Mouse (Mus musculus) monocyte, adult 5-6 weeks (primary cell): ENCODE measurements around the gene Adgrf5. TPM values are rescaled to one million over a fixed set of nuclear protein-coding genes. Genes with fewer than 3 reads are reported as not detected.
"Not testable (repeated sequence)": the region's sequence is repeated elsewhere in the genome, so short reads cannot be mapped to it uniquely, and the experiment has no call there.

Source experiments
- ATAC-seq: fragments of 153-309, 156-312 bp; replicated peaks from 2 replicates; pipeline ENCODE4 v1.8.0; 2017; ENCODE audit warnings: mild to moderate bottlenecking; ENCODE audit not compliant: low TSS enrichment, insufficient number of reproducible peaks, severe bottlenecking, poor library complexity, low FRiP score
- total RNA-seq: library from RNA; stranded (forward); fragments of 200-1000, 200-491, 200-594 nt; gene quantifications from 3 replicates; pipeline ENCODE4 v1.2.3, GENCODE M21; 2017

The Adgrf5 gene
- total RNA-seq, 1 experiment from 2014 or later: not detected

DNA sequence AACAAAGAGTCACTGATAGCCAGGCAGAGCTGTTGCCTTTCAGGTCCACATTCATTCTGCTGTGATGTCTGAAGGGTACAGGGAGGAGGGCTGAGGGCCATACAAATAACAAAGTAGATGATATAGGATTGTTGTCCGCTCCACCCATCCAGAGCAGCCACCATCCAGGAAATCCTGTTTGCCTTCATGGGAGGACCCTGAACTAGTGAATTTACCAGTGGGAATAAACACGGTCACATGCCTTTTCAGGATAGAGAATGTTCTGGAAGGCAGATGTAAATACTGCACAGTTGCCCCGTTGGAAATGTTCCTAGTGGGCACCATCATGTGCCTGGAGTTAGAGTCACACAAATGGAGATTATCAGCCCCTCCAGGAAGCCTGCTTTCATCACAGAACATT lies 60.1 kb downstream of the Adgrf5 start:
- no peak for ATAC-seq

DNA sequence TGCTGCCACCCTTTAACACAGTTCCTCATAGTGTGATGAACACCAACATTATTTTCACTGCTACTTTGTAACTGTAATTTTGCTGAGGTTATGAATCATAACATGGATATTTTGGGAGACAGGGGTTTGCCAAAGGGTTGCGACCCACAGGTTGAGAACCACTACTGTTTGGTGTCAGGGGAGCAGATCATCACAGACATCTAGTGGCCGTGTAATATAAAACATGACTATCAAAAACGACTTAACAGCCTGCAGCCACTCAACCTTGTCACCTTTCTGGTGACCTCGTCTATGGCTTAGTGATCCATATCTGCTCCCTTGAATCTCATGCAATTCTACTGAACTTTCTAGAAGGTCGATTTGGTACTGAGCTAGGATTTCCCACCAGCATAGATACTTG lies 63.7 kb downstream of the Adgrf5 start:
- no peak for ATAC-seq

DNA sequence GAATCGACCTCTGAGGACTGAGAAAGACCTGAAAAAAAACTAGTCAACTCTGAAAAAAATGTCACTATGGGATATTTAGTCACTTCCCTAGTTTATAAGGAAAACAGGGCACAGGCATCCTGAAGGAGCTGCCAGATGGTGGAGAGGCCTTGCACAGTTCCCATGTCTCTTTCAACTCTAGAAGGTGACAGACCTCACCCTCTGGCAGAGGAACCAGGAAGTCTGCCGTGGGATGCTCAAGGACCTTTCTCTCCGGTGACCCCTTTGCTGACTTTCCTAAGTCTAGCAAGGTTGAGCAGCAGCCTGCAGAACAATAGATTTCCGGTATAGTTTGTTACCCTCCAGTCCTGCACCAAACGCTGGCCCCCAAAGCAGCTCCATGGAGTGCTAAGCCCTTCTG lies 71.4 kb downstream of the Adgrf5 start:
- no peak for ATAC-seq

GRCm38 (mm10) chr17:43434485-43434884 lies 74.2 kb downstream of the Adgrf5 start:
- no peak for ATAC-seq

GRCm38 (mm10) chr17:43451216-43451615 lies 91.0 kb downstream of the Adgrf5 start:
- no peak for ATAC-seq

DNA sequence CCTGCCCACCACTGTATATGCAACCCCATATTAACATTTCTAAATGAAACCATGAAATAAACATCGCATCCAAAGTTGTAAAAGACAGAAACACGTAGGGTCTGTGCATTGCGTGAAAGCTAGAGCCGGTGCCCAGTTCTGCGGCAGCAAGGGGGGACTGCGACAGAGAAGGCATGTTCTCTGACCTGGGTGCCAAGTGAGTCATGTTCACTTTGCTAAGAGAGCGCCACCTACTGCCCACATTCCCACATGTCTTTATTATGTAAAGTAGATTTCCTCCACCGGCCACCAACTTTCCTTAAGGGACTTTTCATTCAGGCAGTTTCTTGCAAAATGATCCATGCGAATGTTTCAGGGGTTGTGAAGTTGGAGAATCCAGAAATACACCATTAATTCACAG lies 98.3 kb downstream of the Adgrf5 start:
- ATAC-seq: 0 out of 2 replicates have a peak, but pooled peaks have one; percentile 47

DNA sequence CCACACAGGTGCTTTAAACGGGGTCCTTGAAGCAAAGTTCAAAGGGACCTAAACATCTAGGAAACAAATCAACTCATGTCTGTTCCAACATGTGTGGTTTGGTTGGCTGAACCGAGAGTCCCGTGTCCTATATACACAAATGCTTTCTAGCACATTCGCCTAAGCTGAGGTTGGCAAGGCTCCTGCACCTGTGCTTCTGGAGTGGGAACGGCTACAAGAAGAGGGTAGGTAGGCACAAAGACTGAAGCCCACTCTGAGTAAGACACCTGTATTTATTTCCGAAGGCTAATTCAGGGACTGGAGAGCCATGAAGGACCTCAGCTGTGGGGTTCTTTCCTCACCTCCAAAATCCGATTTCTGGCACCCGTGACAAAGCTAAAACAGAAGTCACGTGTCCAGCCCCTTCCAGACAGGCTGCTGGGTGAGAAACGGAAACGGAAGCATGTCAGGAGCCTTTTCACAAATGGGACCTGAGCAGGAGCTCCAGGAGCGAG lies 99.5 kb downstream of the Adgrf5 start:
- ATAC-seq: no peak

GRCm38 (mm10) chr17:43460245-43461181 lies 100.3 kb downstream of the Adgrf5 start:
- peak; percentile 43; the same call in 1 of the 2 replicates for ATAC-seq

GRCm38 (mm10) chr17:43470039-43470438 lies 109.8 kb downstream of the Adgrf5 start:
- no peak for ATAC-seq

GRCm38 (mm10) chr17:43472558-43472957 lies 112.3 kb downstream of the Adgrf5 start:
- ATAC-seq: no peak

DNA sequence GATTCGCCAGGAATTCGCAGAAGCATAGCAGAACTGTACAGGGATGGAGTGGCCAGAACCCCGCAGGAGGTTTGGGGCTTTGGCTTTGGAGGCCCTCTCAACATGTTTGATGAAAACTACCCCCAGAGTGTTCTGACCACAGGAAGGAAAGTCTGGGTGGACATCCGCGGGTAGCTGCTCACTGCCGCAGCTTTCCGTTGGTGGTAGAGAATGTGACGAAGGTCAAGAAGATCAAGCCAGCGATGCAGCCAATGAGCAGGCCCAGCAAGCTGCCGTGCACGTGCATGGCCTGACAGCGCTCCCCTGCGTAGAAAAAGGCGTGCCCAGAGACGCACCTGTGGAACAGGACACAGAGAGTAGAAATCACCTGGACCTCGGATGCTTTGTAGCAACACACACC lies 114.5 kb downstream of the Adgrf5 start:
- ATAC-seq: no peak

- ATAC-seq: no peak
Observed at GRCm38 (mm10) chr17:43477621-43478020, 117.4 kb downstream of the Adgrf5 start.

DNA sequence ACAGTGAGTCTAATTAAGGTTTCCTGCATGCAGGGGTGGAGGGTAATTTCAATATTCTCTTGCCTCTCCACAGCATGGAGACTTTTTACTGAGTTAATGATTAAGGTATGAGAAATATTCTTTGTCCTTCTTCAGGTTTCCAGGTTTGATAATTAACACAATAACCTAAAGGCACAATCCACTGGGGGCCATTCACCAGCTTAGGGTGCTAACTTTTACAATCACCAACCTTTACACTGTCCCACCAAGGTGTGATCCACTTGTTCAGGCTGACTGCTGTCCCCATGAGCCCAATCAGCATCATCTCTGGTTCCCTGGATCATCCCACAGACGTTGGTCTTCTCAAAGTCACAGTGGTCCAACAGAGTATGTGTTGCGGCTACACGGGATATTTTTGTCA lies 125.7 kb downstream of the Adgrf5 start:
- no peak for ATAC-seq

- no peak for ATAC-seq
Observed at GRCm38 (mm10) chr17:43488439-43489151, 128.3 kb downstream of the Adgrf5 start.

GRCm38 (mm10) chr17:43490371-43490770 lies 130.1 kb downstream of the Adgrf5 start:
- ATAC-seq: not testable (repeated sequence)

GRCm38 (mm10) chr17:43495502-43495901 lies 135.3 kb downstream of the Adgrf5 start:
- ATAC-seq: no peak

DNA sequence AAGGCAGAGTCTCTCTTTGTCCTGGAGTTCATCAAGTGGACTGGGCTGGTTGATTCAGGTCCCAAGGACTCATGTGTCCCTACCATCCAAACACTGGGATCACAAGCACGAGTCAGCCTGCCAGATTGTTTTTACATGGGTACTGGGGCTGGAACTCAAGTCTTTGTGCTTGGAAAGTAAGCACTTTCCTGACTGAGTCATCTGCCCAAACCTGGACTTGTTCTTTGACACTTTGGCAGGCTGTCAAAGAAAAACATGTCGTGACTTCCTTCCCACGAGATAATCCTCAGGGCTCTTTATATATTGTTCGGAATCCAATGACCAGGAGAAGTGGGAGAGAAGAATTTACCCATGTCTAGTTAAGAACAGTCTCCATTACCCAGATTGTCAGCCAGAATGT lies 137.3 kb downstream of the Adgrf5 start:
- no peak for ATAC-seq

DNA sequence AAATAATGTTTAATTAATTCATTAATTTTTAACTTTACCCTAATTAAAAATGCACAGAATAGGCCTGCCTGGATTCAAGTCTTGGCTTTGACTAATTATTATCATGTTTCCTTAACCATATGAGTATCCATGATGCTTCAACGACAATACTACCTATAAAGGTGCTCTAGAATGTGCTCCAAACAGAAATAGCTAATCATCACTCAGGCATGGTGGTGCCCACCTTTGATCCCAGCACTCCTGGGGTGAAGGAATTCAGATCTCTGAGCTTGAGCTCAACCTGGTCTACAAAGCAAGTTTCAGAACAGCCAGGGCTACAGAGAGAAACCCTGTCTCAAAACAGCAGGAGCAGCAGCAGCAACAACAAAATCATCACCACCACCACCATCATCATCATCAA lies 140.3 kb downstream of the Adgrf5 start:
- ATAC-seq: no peak

GRCm38 (mm10) chr17:43501223-43501622 lies 141.0 kb downstream of the Adgrf5 start:
- ATAC-seq: no peak

GRCm38 (mm10) chr17:43501631-43502030 lies 141.4 kb downstream of the Adgrf5 start:
- ATAC-seq: no peak
